Comparison of ENCODE assay signal across 8 mouse cellular contexts in the genomic region with DNA sequence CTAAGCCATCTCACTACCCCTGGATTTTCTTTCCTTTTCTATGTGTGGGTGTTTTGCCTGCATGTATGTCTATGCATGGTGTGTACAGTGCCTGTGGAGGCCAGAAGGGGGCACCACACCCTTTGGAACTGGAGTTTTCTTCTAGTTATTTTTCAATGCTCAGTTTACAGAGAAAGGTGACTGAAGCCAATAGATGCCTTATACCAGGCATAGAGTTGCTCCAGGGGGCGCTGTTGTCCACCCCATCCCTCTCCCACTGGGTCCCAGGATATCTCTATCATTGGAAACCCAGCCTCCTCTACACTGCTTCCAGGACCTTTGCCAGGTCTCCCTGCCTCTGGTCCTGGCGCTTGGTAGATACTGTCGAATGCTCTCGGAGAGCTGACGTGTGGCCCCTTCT.
DNase-seq lines count a peak whose midpoint lies in the region; ATAC-seq and TF ChIP-seq lines count a peak whose summit lies in the region.
"Had no signal": no experiment of that assay in that cellular context is flagged by ENCODE, and none has a peak within 500 bp of the region (broad histone marks: within the 10 kb centered on the region; RNA-seq: fewer than 3 reads in every experiment).

No protein-coding gene starts in this region.

- TF ChIP-seq CTCF in bone marrow, adult 2 months (IDR thresholded peaks at IDR 0.05; ENCODE audit: control insufficient read depth, insufficient read depth, low read length) = peak; percentile 39

- no peaks in the 10 kb centered on the region for H3K27me3 ChIP-seq in hindbrain, embryonic 13.5 days

- no peaks in the 10 kb centered on the region for H3K36me3 ChIP-seq in hindbrain, embryonic 13.5 days

- ATAC-seq in hindbrain, embryonic 13.5 days (ENCODE audit: low FRiP score) = peak; percentile 21; the same call in 1 of the 2 replicates
- peak; percentile 78 for ATAC-seq in megakaryocyte progenitor cell, adult 5-6 weeks (replicated peaks; ENCODE audit: poor library complexity)

- no peaks in the 10 kb centered on the region for H3K9me3 ChIP-seq in hindbrain, embryonic 13.5 days

- H3K27ac ChIP-seq in bone marrow, adult 2 months (ENCODE audit: control insufficient read depth, insufficient read depth, low read depth, low read length, poor library complexity) = no peak overlapping the region
- H3K27ac ChIP-seq in hindbrain, embryonic 13.5 days = no peak overlapping the region
- H3K27ac ChIP-seq: macrophage had no signal

- peaks cover 4% of the 10 kb centered on the region; the same call in 1 of the 2 replicates for H3K4me1 ChIP-seq in bone marrow, adult 2 months (ENCODE audit: control insufficient read depth, insufficient read depth, low read length)
- H3K4me1 ChIP-seq in hindbrain, embryonic 13.5 days (replicated peaks) = peaks cover 7% of the 10 kb centered on the region; the same call in 1 of the 2 replicates

- no peak for TF ChIP-seq POLR2A in bone marrow, adult 2 months (IDR thresholded peaks at IDR 0.05; ENCODE audit: borderline replicate concordance, control insufficient read depth, low read depth, low read length)

- no peak overlapping the region for H3K4me3 ChIP-seq in bone marrow, adult 2 months (replicated peaks; ENCODE audit: control insufficient read depth, low read depth, low read length)
- no peak overlapping the region for H3K4me3 ChIP-seq in hindbrain, embryonic 13.5 days

- no peak overlapping the region for H3K4me2 ChIP-seq in hindbrain, embryonic 13.5 days

- no peak overlapping the region for H3K9ac ChIP-seq in hindbrain, embryonic 13.5 days

- peak; percentile 79 for DNase-seq in NIH3T3 (ENCODE audit: low read depth)
- peak; percentile 23 to 31 for DNase-seq in frontal cortex, postnatal 14 days (ENCODE audit: low spot score in 2 of 2)
- DNase-seq in layer of hippocampus, postnatal 14 days (ENCODE audit: low spot score in 2 of 2) = peak; percentile 42 to 53
- peak; percentile 38 to 41 for DNase-seq in spleen, postnatal 14 days (ENCODE audit: low spot score in 2 of 2)

- WGBS in bone marrow, adult 2 months = 54% methylated on average over 5 of the region's 5 CpGs
- WGBS in hindbrain, embryonic 13.5 days = 56% methylated on average over 5 of the region's 5 CpGs

Comparison
In these comparisons a context has a peak if more than half of its experiments do, and no peak if none do; other contexts are left out.
1. DNase-seq: peak in every context shown above with its lines; median percentile 79 in NIH3T3; 48 in layer of hippocampus, postnatal 14 days; 40 in spleen, postnatal 14 days; 27 in frontal cortex, postnatal 14 days.